Mouse (Mus musculus) megakaryocyte, embryonic 14.5 days (primary cell): Measurements from ENCODE around the gene Mosmo. TPM values are rescaled to one million over a fixed set of nuclear protein-coding genes. Genes with fewer than 3 reads are reported as not detected.
A peak's percentile ranks its signal among the peaks of the same experiment; 100 is the strongest.

Experiments
- H3K27me3 ChIP-seq: replicated peaks from 2 replicates; pipeline ENCODE3; 2012; ENCODE audit warnings: inconsistent platforms
- H3K36me3 ChIP-seq: replicated peaks from 2 replicates; pipeline ENCODE3; 2012; ENCODE audit warnings: low read length, inconsistent platforms, mixed read lengths
- H3K4me1 ChIP-seq: 2 replicates; pipeline ENCODE4 v1.6.1; 2012; ENCODE audit warnings: inconsistent platforms
- H3K4me3 ChIP-seq: replicated peaks from 2 replicates; pipeline ENCODE3; 2012; ENCODE audit warnings: moderate library complexity, mild to moderate bottlenecking, inconsistent platforms
- H3K9me3 ChIP-seq: 2 replicates; pipeline ENCODE4 v1.6.1; 2012; ENCODE audit warnings: inconsistent platforms
- FLI1 ChIP-seq: IDR thresholded peaks from 2 replicates; pipeline ENCODE4 v1.6.1; 2012; ENCODE audit warnings: low read length, inconsistent platforms, mixed read lengths
- GATA1 ChIP-seq: IDR thresholded peaks from 3 replicates; pipeline ENCODE4 v1.6.1; 2012; ENCODE audit warnings: mixed read lengths, low read length, inconsistent platforms, borderline replicate concordance
- polyA plus RNA-seq: library from polyadenylated mRNA; stranded (reverse); fragments of >175 nt; gene quantifications from 2 replicates; pipeline ENCODE4 v1.2.3, GENCODE M21; 2012; ENCODE audit warnings: low replicate concordance; ENCODE audit not compliant: insufficient read depth

The Mosmo gene
- polyA plus RNA-seq, 1 experiment = 19.4 TPM

DNA sequence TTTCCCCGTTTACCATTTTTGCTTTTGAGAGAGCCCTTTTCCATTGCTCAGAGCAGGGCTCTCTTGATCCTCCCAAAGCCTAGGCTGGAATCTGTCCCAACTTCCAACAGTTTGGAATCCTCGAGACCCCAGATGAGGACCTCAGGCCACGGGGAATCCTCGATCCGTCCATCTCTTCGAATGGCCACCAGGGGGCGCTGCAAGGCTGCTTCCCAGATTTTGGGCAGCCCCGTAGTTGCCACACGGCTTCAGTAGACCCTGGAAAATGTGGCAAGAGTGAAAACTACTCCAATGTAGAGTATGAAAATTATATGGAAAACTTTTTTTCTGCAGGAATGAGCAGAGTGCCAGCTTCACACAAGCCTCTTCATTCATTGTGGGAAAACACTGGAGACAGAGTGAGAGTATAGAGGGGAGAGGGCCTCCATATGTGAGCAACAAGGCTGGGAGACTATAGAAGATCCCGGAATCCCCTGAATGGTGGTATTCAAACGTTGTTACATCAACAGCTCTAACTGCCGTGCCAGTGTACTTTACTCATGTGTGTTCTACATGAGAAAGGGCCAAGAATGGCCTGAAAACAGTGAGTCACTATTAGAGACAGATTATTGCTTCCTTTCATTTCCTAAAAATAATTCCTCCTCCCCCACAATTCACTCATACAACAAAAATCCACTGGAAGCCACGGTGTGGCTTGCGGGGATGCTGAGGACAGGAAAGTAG lies 7.1 kb upstream of the Mosmo start, which contains the start of gene Pdzd9:
Gene Pdzd9 (minus strand): TSS at position 191 of the 723 bp plus-strand sequence.
- Histone ChIP-seq H3K4me3 (peak within 1 kb of the TSS; percentile 69), H3K27me3 (peaks cover 18% of the 10 kb centered on the region), H3K36me3 (peaks cover 11% of the 10 kb centered on the region), H3K9me3 (no peaks in the 10 kb centered on the region), H3K4me1 (peaks cover 27% of the 10 kb centered on the region)
- TF ChIP-seq GATA1 (no peak), FLI1 (no peak)

DNA sequence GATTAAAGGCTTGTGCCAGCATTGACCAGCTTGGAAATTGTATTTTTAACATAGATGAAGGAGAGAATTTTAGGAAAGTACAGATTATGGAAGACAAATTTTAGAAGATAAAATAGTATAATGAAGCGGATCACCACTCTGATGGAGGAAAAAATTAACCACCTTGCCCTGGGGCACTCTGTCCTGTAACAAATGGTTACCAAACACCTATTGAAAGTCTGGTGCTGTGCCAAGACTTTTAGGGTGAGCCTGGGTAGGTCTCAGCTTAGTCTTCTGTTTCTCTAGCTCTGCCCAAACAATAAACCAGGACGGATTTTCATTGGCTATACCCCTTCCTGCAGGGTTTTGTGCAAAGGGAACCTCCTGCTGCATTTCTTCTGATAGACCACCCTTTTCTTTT lies 6.1 kb upstream of the Mosmo start:
- TF ChIP-seq GATA1 (no peak), FLI1 (no peak)
- H3K4me1 ChIP-seq = peaks cover 37% of the 10 kb centered on the region
- no peak overlapping the region for H3K4me3 ChIP-seq
- H3K27me3 ChIP-seq = peaks cover 18% of the 10 kb centered on the region
- peaks cover 11% of the 10 kb centered on the region for H3K36me3 ChIP-seq
- no peaks in the 10 kb centered on the region for H3K9me3 ChIP-seq

DNA sequence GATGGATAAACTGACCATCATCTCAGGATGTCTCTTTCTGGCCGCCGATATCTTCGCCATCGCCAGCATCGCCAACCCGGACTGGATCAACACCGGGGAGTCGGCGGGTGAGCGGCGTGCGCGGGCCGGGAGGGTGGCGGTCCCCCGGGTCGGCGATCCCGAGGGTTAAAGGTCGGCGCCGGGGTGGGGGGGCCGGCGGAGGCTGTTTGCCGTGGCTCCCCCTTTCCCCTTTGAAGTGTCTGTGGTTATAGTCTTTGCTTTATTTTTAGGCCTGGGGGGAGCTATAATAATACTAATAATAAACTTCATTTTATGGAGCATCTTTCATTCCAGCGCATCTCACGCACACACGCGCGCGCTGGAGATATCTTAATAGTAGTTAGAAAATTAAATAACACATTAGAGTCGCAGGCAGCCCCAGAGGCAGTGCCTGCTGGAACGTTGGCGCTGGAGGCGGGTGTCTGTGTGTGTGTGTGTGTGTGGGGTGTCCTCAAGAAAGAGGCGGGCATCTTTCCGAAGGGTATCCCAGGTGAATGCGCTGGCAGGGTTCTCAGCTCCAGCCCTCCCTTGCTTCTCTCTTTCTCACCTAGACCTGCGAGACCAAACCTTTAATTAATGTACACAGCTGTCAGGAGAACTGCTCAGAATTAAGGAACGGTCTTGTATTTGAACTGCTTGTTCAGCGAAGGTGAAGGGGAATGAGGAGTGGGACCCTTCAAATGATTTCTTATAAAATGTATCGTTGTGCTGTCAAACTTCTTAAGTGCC lies 530 bp downstream of the Mosmo start:
- Histone ChIP-seq H3K36me3 (peaks cover 19% of the 10 kb centered on the region), H3K27me3 (no peaks in the 10 kb centered on the region), H3K9me3 (no peaks in the 10 kb centered on the region), H3K4me1 (peaks cover 74% of the 10 kb centered on the region), H3K4me3 (peak overlapping the region; percentile 98)
- TF ChIP-seq GATA1 = no peak
- no peak for TF ChIP-seq FLI1

DNA sequence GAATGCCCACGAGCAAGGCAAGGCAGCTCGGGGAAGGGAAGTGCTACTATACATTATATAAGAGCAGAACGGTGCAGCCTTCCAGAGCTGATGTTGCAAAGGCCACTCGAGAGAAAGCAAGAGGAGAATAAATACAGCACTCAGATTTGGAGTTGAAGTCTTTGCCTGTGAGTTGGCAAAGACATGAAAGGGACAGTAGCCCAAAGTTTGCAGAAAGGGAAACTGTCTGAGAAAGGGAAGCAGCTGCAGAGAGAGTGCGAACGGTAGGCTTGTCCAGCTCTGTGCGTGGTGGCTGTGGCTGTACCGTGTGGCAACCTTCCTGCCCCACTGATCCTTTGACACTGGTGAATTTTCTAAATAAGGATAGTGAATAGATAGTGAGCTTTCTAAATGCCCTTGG lies 1.6 kb downstream of the Mosmo start:
- Histone ChIP-seq H3K4me3 (peak overlapping the region; percentile 98), H3K27me3 (no peaks in the 10 kb centered on the region), H3K4me1 (peaks cover 74% of the 10 kb centered on the region), H3K36me3 (peaks cover 19% of the 10 kb centered on the region), H3K9me3 (no peaks in the 10 kb centered on the region)
- TF ChIP-seq GATA1 (no peak), FLI1 (no peak)

DNA sequence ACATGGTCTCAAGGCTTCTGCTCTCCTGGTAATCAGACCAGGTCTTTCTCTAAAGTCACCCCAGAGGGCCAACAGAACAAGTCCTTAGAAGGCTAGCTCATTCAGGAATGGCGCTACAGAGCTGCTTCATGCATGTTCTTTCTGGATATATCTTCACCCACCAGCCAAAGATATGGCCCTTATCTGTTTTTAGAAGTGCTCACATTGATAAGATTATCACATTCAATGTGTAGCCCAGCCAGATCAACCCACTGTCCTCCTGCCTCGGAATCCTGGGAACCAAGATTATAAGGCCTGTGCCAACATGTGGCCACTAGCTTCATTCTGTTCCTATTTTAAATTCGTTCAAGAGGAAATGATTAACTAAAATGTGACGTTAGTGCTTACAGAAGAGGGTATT lies 4.6 kb downstream of the Mosmo start:
- no peak overlapping the region for H3K4me3 ChIP-seq
- H3K9me3 ChIP-seq = no peaks in the 10 kb centered on the region
- H3K27me3 ChIP-seq = no peaks in the 10 kb centered on the region
- TF ChIP-seq FLI1 (no peak), GATA1 (no peak)
- H3K4me1 ChIP-seq = peaks cover 71% of the 10 kb centered on the region
- H3K36me3 ChIP-seq = peaks cover 9% of the 10 kb centered on the region

DNA sequence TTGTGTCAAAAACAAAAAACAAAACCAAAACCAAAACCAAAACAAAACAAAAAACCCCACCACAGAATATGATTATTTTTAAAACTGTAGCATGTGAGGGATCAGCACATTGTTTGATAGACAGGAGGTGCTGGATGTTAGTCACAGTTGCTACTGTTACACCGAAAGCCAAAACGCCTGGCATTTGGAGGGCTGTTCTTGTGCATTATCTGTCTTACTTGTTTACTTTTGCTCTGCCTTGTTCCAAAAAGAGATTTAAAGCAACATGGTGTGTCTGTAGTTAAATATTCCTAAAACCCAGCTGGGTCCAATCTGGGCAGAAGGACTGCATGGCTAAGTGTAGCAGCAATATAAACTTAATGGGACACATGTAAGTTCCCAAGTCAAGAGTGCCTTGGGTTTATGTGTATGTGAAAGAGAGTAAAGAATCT lies 7.3 kb downstream of the Mosmo start:
- peak overlapping the region; percentile 53 for H3K4me3 ChIP-seq
- no peak for TF ChIP-seq GATA1
- TF ChIP-seq FLI1 = no peak
- peaks cover 75% of the 10 kb centered on the region for H3K4me1 ChIP-seq
- H3K36me3 ChIP-seq = peaks cover 22% of the 10 kb centered on the region
- no peaks in the 10 kb centered on the region for H3K9me3 ChIP-seq
- no peaks in the 10 kb centered on the region for H3K27me3 ChIP-seq

DNA sequence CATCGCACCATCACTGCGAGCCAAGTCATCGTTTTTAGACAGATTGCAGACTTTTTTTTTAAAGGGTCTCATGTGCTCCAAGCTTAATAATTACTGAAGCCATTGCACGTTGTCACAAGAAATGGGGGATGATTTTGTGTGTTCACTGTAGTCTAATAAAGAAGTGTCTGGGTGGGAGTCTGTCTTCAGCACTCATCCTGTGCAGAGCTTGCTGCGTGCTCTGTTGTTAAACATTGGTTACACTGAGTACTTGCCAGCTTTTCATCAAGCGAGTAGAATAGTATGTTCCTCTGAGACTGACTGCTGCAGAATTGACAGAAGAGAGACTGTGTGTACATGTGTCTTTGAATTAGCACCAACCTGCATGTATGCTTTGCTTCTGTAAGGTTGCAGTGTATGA lies 7.8 kb downstream of the Mosmo start:
- TF ChIP-seq FLI1 (no peak), GATA1 (no peak)
- H3K9me3 ChIP-seq = no peaks in the 10 kb centered on the region
- peaks cover 25% of the 10 kb centered on the region for H3K36me3 ChIP-seq
- peaks cover 75% of the 10 kb centered on the region for H3K4me1 ChIP-seq
- peak overlapping the region; percentile 42 for H3K4me3 ChIP-seq
- no peaks in the 10 kb centered on the region for H3K27me3 ChIP-seq

DNA sequence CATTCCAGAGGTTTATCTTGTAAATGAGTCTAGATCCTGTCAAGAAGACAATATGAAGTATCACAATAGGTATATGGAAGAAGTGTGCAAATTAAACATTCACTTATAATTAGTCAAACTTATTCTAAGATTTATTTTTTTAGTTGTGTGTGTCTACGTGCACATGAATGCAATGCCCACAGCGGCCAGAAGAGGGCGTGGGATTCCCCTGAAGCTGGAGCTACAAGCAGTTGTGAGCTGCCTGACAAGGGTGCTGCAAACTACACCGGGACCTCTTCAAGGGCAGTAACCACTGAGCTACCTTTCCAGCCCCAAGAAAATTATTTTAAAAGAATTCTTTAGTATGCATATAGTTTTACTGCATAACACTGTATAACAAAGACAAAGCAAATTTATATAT lies 13.2 kb downstream of the Mosmo start:
- peaks cover 52% of the 10 kb centered on the region for H3K36me3 ChIP-seq
- H3K9me3 ChIP-seq = no peaks in the 10 kb centered on the region
- H3K4me3 ChIP-seq = no peak overlapping the region
- TF ChIP-seq GATA1 (no peak), FLI1 (no peak)
- H3K4me1 ChIP-seq = peaks cover 60% of the 10 kb centered on the region
- H3K27me3 ChIP-seq = no peaks in the 10 kb centered on the region

DNA sequence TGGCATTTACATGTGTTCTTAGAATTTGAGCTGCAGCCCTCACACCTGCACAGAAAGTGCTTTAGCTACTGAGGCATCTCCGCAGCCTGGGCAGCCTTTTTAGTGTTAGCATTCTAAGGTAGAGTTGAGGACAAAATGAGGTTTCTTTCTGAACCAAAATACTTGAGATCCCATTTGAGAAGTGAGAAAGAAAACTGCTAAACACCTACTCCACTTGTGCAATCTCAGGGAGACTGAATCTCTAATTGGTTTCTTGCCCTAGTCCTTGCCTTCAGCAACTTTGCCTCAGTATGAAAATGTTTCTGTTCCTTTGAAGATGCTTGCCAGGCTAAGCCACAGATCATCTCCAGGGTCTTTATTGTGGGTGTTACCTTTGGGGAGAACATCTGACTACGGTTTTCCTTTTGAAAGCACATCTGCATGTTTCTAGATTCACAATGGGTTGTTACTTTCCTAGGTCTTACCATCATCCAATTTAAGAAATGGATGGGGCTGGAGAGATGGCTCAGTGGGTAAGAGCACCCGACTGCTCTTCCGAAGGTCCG lies 16.5 kb downstream of the Mosmo start:
- no peak for TF ChIP-seq FLI1
- no peak for TF ChIP-seq GATA1
- Histone ChIP-seq H3K27me3 (no peaks in the 10 kb centered on the region), H3K4me1 (peaks cover 64% of the 10 kb centered on the region), H3K9me3 (peaks cover 5% of the 10 kb centered on the region; the same call in 1 of the 2 replicates), H3K4me3 (no peak overlapping the region), H3K36me3 (peaks cover 55% of the 10 kb centered on the region)

DNA sequence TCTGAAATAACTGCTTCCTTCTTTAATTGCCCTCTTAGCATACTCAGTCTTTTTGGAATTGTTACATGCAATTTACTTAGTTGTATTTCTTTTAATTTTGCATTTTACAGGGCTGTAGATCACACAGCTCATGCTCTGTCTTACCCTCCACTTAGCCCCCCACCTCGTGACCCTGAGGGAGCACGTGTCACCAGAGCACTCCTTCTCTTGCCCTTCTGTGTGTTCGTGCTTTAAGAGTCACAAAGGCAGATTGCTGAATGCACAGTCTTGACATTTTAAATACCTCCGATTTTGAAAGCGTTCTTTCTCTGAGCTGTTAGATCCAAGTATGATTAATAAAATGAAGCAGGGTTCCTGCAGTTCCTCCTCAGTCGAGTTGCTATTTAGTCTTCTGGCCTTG lies 17.8 kb downstream of the Mosmo start:
- peaks cover 5% of the 10 kb centered on the region; the same call in 1 of the 2 replicates for H3K9me3 ChIP-seq
- TF ChIP-seq FLI1 (no peak), GATA1 (no peak)
- peaks cover 52% of the 10 kb centered on the region for H3K36me3 ChIP-seq
- no peak overlapping the region for H3K4me3 ChIP-seq
- H3K27me3 ChIP-seq = no peaks in the 10 kb centered on the region
- peaks cover 63% of the 10 kb centered on the region for H3K4me1 ChIP-seq
